Mouse (Mus musculus): ENCODE results near the gene Slc4a4. TPM values are rescaled to one million over a fixed set of nuclear protein-coding genes. Genes with fewer than 3 reads are reported as not detected.
"Not testable (repeated sequence)": the region's sequence is repeated elsewhere in the genome, so short reads cannot be mapped to it uniquely, and the experiment has no call there.

Slc4a4 gene
- polyA plus RNA-seq, 1 experiment = 905 TPM

- TF ChIP-seq CTCF (IDR thresholded peaks at IDR 0.05; ENCODE audit: insufficient read depth, low read depth, low read length) (no peak), POLR2A (IDR thresholded peaks at IDR 0.05; ENCODE audit: insufficient read depth, low read depth, low read length) (no peak)
- H3K4me1 ChIP-seq (ENCODE audit: control insufficient read depth, insufficient read depth, low read length) = no peaks in the 10 kb centered on the region
- no peak overlapping the region for H3K4me3 ChIP-seq (ENCODE audit: insufficient read depth, low read depth, low read length)
- peak overlapping the region; percentile 33; the same call in 1 of the 2 replicates for H3K27ac ChIP-seq (ENCODE audit: insufficient read depth, low read depth, low read length)
These were observed 219.6 kb downstream of the Slc4a4 start for GRCm38 (mm10) chr5:89106217-89106616.

GRCm38 (mm10) chr5:89108809-89109208 is 222.2 kb downstream of the Slc4a4 start:
- 100% methylated on average over 1 of the region's 1 CpGs for whole genome bisulfite sequencing
- Histone ChIP-seq H3K27ac (ENCODE audit: insufficient read depth, low read depth, low read length) (no peak overlapping the region), H3K4me1 (ENCODE audit: control insufficient read depth, insufficient read depth, low read length) (no peaks in the 10 kb centered on the region), H3K4me3 (ENCODE audit: insufficient read depth, low read depth, low read length) (no peak overlapping the region)
- TF ChIP-seq POLR2A (IDR thresholded peaks at IDR 0.05; ENCODE audit: insufficient read depth, low read depth, low read length) = no peak
- no peak for TF ChIP-seq CTCF (IDR thresholded peaks at IDR 0.05; ENCODE audit: insufficient read depth, low read depth, low read length)

- no peak overlapping the region for H3K27ac ChIP-seq (ENCODE audit: insufficient read depth, low read depth, low read length)
- no peak overlapping the region for H3K4me3 ChIP-seq (ENCODE audit: insufficient read depth, low read depth, low read length)
- TF ChIP-seq POLR2A (IDR thresholded peaks at IDR 0.05; ENCODE audit: insufficient read depth, low read depth, low read length) = no peak
- no peak for TF ChIP-seq CTCF (IDR thresholded peaks at IDR 0.05; ENCODE audit: insufficient read depth, low read depth, low read length)
- H3K4me1 ChIP-seq (ENCODE audit: control insufficient read depth, insufficient read depth, low read length) = no peaks in the 10 kb centered on the region
- WGBS = 77% methylated on average over 2 of the region's 2 CpGs
These were observed 223.2 kb downstream of the Slc4a4 start for GRCm38 (mm10) chr5:89109832-89110231.

GRCm38 (mm10) chr5:89111987-89112386 is 225.4 kb downstream of the Slc4a4 start:
- H3K4me1 ChIP-seq (ENCODE audit: control insufficient read depth, insufficient read depth, low read length); H3K27ac ChIP-seq (ENCODE audit: insufficient read depth, low read depth, low read length); H3K4me3 ChIP-seq (ENCODE audit: insufficient read depth, low read depth, low read length): not testable (repeated sequence)
- over 99% methylated on average over 16 of the region's 17 CpGs for WGBS

DNA sequence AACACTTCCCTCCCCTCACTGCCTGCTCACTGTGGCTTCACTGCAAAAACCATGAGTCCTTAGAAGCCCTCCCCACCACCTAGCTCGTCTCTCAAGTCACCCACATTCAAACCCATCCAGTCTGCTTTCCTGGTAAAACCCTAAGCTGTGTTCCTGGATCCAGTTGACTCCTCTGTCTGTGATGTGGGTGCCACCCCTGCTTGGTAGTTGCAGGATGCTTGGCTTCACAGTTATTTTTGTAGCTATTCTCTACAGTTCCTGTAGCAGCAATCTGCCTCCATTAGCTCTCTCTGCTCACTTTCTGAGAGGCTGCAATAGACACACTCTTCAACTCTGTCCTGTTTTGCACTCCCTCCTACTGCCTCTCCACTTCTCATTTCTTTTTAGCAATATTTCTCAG is 234.3 kb downstream of the Slc4a4 start:
- H3K27ac ChIP-seq (ENCODE audit: insufficient read depth, low read depth, low read length) = peak overlapping the region; percentile 7; the same call in 1 of the 2 replicates
- 30% methylated on average over 1 of the region's 1 CpGs for WGBS
- no peak for TF ChIP-seq CTCF (IDR thresholded peaks at IDR 0.05; ENCODE audit: insufficient read depth, low read depth, low read length)
- TF ChIP-seq POLR2A (IDR thresholded peaks at IDR 0.05; ENCODE audit: insufficient read depth, low read depth, low read length) = no peak
- H3K4me1 ChIP-seq (ENCODE audit: control insufficient read depth, insufficient read depth, low read length) = peaks cover 8% of the 10 kb centered on the region
- no peak overlapping the region for H3K4me3 ChIP-seq (ENCODE audit: insufficient read depth, low read depth, low read length)

GRCm38 (mm10) chr5:89123270-89123903 is 236.8 kb downstream of the Slc4a4 start:
- Histone ChIP-seq H3K4me3 (ENCODE audit: insufficient read depth, low read depth, low read length) (no peak overlapping the region), H3K27ac (ENCODE audit: insufficient read depth, low read depth, low read length) (no peak overlapping the region), H3K4me1 (ENCODE audit: control insufficient read depth, insufficient read depth, low read length) (peaks cover 11% of the 10 kb centered on the region)
- WGBS = 51% methylated on average over 9 of the region's 9 CpGs
- TF ChIP-seq CTCF (IDR thresholded peaks at IDR 0.05; ENCODE audit: insufficient read depth, low read depth, low read length) (no peak), POLR2A (IDR thresholded peaks at IDR 0.05; ENCODE audit: insufficient read depth, low read depth, low read length) (no peak)

DNA sequence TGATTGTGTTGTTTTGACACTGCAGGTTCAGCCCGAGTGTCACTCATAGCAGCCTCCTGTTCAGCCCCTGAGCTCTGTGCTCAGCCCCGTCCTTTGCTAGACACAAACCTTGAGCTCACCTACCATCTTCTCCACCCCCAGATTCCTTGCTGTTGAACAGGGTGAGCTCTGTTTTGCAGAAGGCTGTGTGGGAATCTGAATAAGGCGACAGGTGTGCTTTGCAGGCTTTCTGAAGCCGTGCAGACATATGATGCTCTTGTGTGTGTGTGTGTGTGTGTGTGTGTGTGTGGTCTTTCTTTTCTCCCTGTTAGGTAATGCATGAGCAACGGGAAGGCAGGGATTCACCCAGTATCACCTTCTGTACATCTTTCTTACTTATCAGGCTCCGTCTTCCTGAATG is 241.6 kb downstream of the Slc4a4 start:
- Histone ChIP-seq H3K4me1 (ENCODE audit: control insufficient read depth, insufficient read depth, low read length) (peaks cover 10% of the 10 kb centered on the region; the same call in 1 of the 2 replicates), H3K27ac (ENCODE audit: insufficient read depth, low read depth, low read length) (no peak overlapping the region), H3K4me3 (ENCODE audit: insufficient read depth, low read depth, low read length) (no peak overlapping the region)
- no peak for TF ChIP-seq POLR2A (IDR thresholded peaks at IDR 0.05; ENCODE audit: insufficient read depth, low read depth, low read length)
- no peak for TF ChIP-seq CTCF (IDR thresholded peaks at IDR 0.05; ENCODE audit: insufficient read depth, low read depth, low read length)
- 78% methylated on average over 6 of the region's 6 CpGs for WGBS

DNA sequence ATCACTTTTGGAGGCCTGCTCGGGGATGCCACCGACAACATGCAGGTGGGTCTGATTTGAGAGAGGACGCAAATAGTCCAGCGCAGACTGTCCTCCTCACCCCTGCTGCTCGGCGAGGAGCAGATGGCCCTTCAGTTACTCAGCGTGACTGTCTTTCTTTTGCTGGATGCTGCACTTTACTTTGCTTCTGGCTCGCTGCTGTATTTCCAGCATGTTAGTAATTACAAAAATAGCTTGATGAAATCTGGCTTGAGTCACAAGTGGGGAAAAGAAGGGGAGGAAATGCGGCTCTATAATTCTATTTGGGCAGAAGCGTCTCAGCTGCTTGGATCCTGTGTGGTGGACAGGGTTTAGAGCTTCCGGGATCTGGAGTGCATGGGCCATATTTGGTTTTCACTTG is 249.2 kb downstream of the Slc4a4 start:
- Histone ChIP-seq H3K4me1 (ENCODE audit: control insufficient read depth, insufficient read depth, low read length) (peaks cover 10% of the 10 kb centered on the region), H3K4me3 (ENCODE audit: insufficient read depth, low read depth, low read length) (no peak overlapping the region), H3K27ac (ENCODE audit: insufficient read depth, low read depth, low read length) (peak overlapping the region; percentile 86)
- no peak for TF ChIP-seq POLR2A (IDR thresholded peaks at IDR 0.05; ENCODE audit: insufficient read depth, low read depth, low read length)
- no peak for TF ChIP-seq CTCF (IDR thresholded peaks at IDR 0.05; ENCODE audit: insufficient read depth, low read depth, low read length)
- 29% methylated on average over 11 of the region's 11 CpGs for WGBS

- TF ChIP-seq CTCF (IDR thresholded peaks at IDR 0.05; ENCODE audit: insufficient read depth, low read depth, low read length) (no peak), POLR2A (IDR thresholded peaks at IDR 0.05; ENCODE audit: insufficient read depth, low read depth, low read length) (no peak)
- no peak overlapping the region for H3K27ac ChIP-seq (ENCODE audit: insufficient read depth, low read depth, low read length)
- no peak overlapping the region for H3K4me3 ChIP-seq (ENCODE audit: insufficient read depth, low read depth, low read length)
- 45% methylated on average over 2 of the region's 2 CpGs for WGBS
- peaks cover 8% of the 10 kb centered on the region for H3K4me1 ChIP-seq (ENCODE audit: control insufficient read depth, insufficient read depth, low read length)
These were observed 253.5 kb downstream of the Slc4a4 start for GRCm38 (mm10) chr5:89140070-89140469.

DNA sequence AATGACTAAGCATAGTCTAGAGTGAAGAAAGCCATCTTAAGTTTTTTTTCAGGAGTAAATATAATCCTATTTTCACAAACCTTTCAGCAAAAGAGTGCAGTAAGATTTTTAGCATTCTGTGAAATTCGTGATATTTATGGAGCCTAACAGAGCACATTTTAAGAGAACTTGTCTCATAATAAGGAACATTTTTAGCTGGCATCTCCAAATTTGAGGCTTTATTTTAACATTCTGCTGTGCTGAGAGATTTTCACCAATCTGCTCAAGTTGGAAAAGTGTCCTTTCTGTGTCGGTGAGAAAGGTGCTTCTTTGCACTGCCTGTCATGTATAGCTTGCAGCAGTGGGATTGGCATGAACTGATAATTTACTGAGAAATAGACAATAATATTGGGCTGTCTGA is 255.1 kb downstream of the Slc4a4 start:
- TF ChIP-seq CTCF (IDR thresholded peaks at IDR 0.05; ENCODE audit: insufficient read depth, low read depth, low read length) (no peak), POLR2A (IDR thresholded peaks at IDR 0.05; ENCODE audit: insufficient read depth, low read depth, low read length) (no peak)
- 72% methylated on average over 2 of the region's 2 CpGs for WGBS
- Histone ChIP-seq H3K4me1 (ENCODE audit: control insufficient read depth, insufficient read depth, low read length) (peaks cover 6% of the 10 kb centered on the region; the same call in 1 of the 2 replicates), H3K27ac (ENCODE audit: insufficient read depth, low read depth, low read length) (no peak overlapping the region), H3K4me3 (ENCODE audit: insufficient read depth, low read depth, low read length) (no peak overlapping the region)

Measured in olfactory bulb, adult 2 months (tissue).